Mouse (Mus musculus): ENCODE measurements around the gene Slc17a1.

GRCm38 (mm10) chr13:23911335-23911734 lies 43.8 kb downstream of the Slc17a1 start:
- TF ChIP-seq CTCF (IDR thresholded peaks at IDR 0.05) (no peak), EP300 (IDR thresholded peaks at IDR 0.05) (no peak)
